Mouse (Mus musculus) adrenal gland (tissue): ENCODE results near the gene Il31ra.
"Not testable (repeated sequence)": the region's sequence is repeated elsewhere in the genome, so short reads cannot be mapped to it uniquely, and the experiment has no call there.

ENCODE experiments used
- intact Hi-C: fragments of 180-260 bp; cut with DNase I; formaldehyde crosslinking; loops from one replicate; pipeline ENCODE4 v1.15.1; 2025
- long read RNA-seq, 2 experiments: library from polyadenylated mRNA; unstranded; transcript quantifications; one replicate each; pipeline ENCODE4 v2.0.0; 2020; ENCODE audit warnings: borderline replicate concordance in 1 of 2; ENCODE audit not compliant: insufficient replicate concordance in 1 of 2

Il31ra gene
- long read RNA-seq, experiment 1, result 0 reads
- long read RNA-seq, experiment 2, result 0 reads

- intact Hi-C loops, result not testable (repeated sequence)
These were observed at the start of gene Il31ra for GRCm38 (mm10) chr13:112594260-112594659. Gene Il31ra (minus strand): TSS chr13:112594360.

GRCm38 (mm10) chr13:112642897-112643296 is 48.7 kb upstream of the Il31ra start:
- intact Hi-C loops, result loop anchor here (10.0 kb wide), 1 partner anchor 98 kb away; no protein-coding TSS in a partner anchor

GRCm38 (mm10) chr13:112639111-112639510 is 45.0 kb upstream of the Il31ra start:
- intact Hi-C loops, result no loop called here

- intact Hi-C loops, result no loop called here
These were observed 42.3 kb upstream of the Il31ra start for GRCm38 (mm10) chr13:112636498-112636897.

- intact Hi-C loops, result no loop called here
These were observed 41.1 kb upstream of the Il31ra start for GRCm38 (mm10) chr13:112635174-112635837.

GRCm38 (mm10) chr13:112625566-112625965 is 31.4 kb upstream of the Il31ra start:
- intact Hi-C loops, result no loop called here

- intact Hi-C loops, result no loop called here
These were observed 30.5 kb upstream of the Il31ra start for GRCm38 (mm10) chr13:112624622-112625021.

- intact Hi-C loops, result no loop called here
These were observed 29.5 kb upstream of the Il31ra start for GRCm38 (mm10) chr13:112623656-112624055.

GRCm38 (mm10) chr13:112621592-112621991 is 27.4 kb upstream of the Il31ra start:
- intact Hi-C loops, result no loop called here

GRCm38 (mm10) chr13:112608606-112609005 is 14.4 kb upstream of the Il31ra start:
- intact Hi-C loops, result no loop called here

- intact Hi-C loops, result no loop called here
These were observed 10.3 kb upstream of the Il31ra start for GRCm38 (mm10) chr13:112604411-112604810.

GRCm38 (mm10) chr13:112603839-112604238 is 9.7 kb upstream of the Il31ra start:
- intact Hi-C loops, result no loop called here

- intact Hi-C loops, result no loop called here
These were observed 8.4 kb upstream of the Il31ra start for GRCm38 (mm10) chr13:112602607-112603006.

GRCm38 (mm10) chr13:112590254-112590653 is 3.9 kb downstream of the Il31ra start:
- intact Hi-C loops, result no loop called here

- intact Hi-C loops, result no loop called here
These were observed 4.5 kb downstream of the Il31ra start for GRCm38 (mm10) chr13:112589625-112590024.

GRCm38 (mm10) chr13:112584556-112585237 is 9.5 kb downstream of the Il31ra start:
- intact Hi-C loops, result no loop called here

GRCm38 (mm10) chr13:112582291-112582690 is 11.9 kb downstream of the Il31ra start:
- intact Hi-C loops, result no loop called here

GRCm38 (mm10) chr13:112581796-112582195 is 12.4 kb downstream of the Il31ra start:
- intact Hi-C loops, result no loop called here

- intact Hi-C loops, result no loop called here
These were observed 13.4 kb downstream of the Il31ra start for GRCm38 (mm10) chr13:112580590-112581320.

GRCm38 (mm10) chr13:112578041-112578440 is 16.1 kb downstream of the Il31ra start:
- intact Hi-C loops, result not testable (repeated sequence)

- intact Hi-C loops, result no loop called here
These were observed 20.4 kb downstream of the Il31ra start for GRCm38 (mm10) chr13:112573800-112574199.

GRCm38 (mm10) chr13:112570768-112571167 is 23.4 kb downstream of the Il31ra start:
- intact Hi-C loops, result no loop called here
